Mouse (Mus musculus): ENCODE results near the gene Magi3. TPM values are rescaled to one million over a fixed set of nuclear protein-coding genes. Genes with fewer than 3 reads are reported as not detected.

Gene Magi3
- polyA plus RNA-seq, 1 experiment from 2014 or later = 6.6 TPM

DNA sequence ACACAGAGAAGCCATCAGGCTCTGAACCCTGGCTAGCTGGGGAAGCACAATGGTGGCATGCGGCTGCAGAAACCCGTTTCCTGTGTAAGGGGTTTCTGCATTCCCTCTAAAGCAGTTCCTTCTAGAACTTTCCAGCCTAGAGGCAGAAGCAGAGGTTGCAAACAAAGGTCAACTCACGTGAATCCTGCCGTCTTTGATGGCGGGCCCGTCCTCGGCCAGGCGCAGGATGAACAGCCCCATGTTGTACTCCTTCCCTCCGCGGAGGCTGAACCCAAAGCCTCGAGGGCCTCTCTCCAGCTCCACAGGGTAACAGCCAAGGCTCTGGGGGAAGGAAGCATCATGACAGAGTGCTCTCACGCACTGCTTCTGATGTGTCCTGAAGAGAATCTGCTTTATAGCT lies 200.1 kb downstream of the Magi3 start:
- 0 out of 2 replicates have a peak, but pooled peaks cover 4% of the 10 kb centered on the region for H3K36me3 ChIP-seq (ENCODE audit: control insufficient read depth, insufficient read depth, low read length)

GRCm38 (mm10) chr3:104019453-104019852 lies 200.7 kb downstream of the Magi3 start:
- Histone ChIP-seq H3K9ac (ENCODE audit: low read depth, low read length) (no peak overlapping the region), H3K4me2 (ENCODE audit: low read depth, low read length) (no peak overlapping the region), H3K4me1 (ENCODE audit: control insufficient read depth, insufficient read depth, low read length) (no peaks in the 10 kb centered on the region), H3K36me3 (ENCODE audit: control insufficient read depth, insufficient read depth, low read length) (0 out of 2 replicates have a peak, but pooled peaks cover 4% of the 10 kb centered on the region), H3K27me3 (replicated peaks; ENCODE audit: control insufficient read depth, insufficient read depth, low read length) (no peaks in the 10 kb centered on the region), H3K27ac (ENCODE audit: low read length) (no peak overlapping the region), H3K4me3 (ENCODE audit: low read length) (no peak overlapping the region), H3K9me3 (ENCODE audit: control insufficient read depth, low read length) (no peaks in the 10 kb centered on the region)
- ATAC-seq = no peak
- 56% methylated on average over 4 of the region's 4 CpGs for WGBS

More for the DNA sequence above, 200.1 kb downstream of the Magi3 start:
- no peak for ATAC-seq
- Histone ChIP-seq H3K4me3 (ENCODE audit: low read length) (no peak overlapping the region), H3K27ac (ENCODE audit: low read length) (no peak overlapping the region), H3K9me3 (ENCODE audit: control insufficient read depth, low read length) (no peaks in the 10 kb centered on the region), H3K27me3 (replicated peaks; ENCODE audit: control insufficient read depth, insufficient read depth, low read length) (no peaks in the 10 kb centered on the region), H3K4me2 (ENCODE audit: low read depth, low read length) (no peak overlapping the region), H3K9ac (ENCODE audit: low read depth, low read length) (no peak overlapping the region), H3K4me1 (ENCODE audit: control insufficient read depth, insufficient read depth, low read length) (no peaks in the 10 kb centered on the region)
- 81% methylated on average over 12 of the region's 12 CpGs for WGBS

DNA sequence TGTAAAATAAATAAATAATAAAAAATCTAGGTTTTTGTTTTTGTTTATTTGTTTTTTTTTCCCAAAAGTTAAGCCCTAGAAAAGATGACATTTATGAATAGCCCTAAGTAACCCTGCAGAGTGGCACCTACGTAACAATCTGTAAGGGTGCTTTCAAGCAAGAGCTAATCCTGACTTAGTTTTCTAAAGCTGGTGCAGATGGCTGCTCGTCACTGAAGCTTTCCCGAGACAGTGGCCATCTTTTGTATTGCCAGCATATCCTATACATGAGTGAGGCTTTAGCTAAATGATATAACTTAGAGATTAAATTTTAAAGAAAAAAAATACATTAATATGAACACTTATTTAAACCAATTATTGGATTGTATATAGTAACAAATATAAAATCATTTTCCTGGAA lies 202.2 kb downstream of the Magi3 start:
- Histone ChIP-seq H3K9ac (ENCODE audit: low read depth, low read length) (no peak overlapping the region), H3K36me3 (ENCODE audit: control insufficient read depth, insufficient read depth, low read length) (0 out of 2 replicates have a peak, but pooled peaks cover 4% of the 10 kb centered on the region), H3K4me2 (ENCODE audit: low read depth, low read length) (no peak overlapping the region), H3K4me3 (ENCODE audit: low read length) (no peak overlapping the region), H3K27ac (ENCODE audit: low read length) (no peak overlapping the region), H3K4me1 (ENCODE audit: control insufficient read depth, insufficient read depth, low read length) (no peaks in the 10 kb centered on the region), H3K9me3 (ENCODE audit: control insufficient read depth, low read length) (no peaks in the 10 kb centered on the region), H3K27me3 (replicated peaks; ENCODE audit: control insufficient read depth, insufficient read depth, low read length) (no peaks in the 10 kb centered on the region)
- 88% methylated on average over 3 of the region's 3 CpGs for WGBS
- no peak for ATAC-seq

GRCm38 (mm10) chr3:104011972-104012371 lies 208.2 kb downstream of the Magi3 start:
- no peak overlapping the region for H3K4me3 ChIP-seq (ENCODE audit: low read length)
- 89% methylated on average over 2 of the region's 2 CpGs for WGBS
- H3K27ac ChIP-seq (ENCODE audit: low read length) = no peak overlapping the region
- H3K9ac ChIP-seq (ENCODE audit: low read depth, low read length) = no peak overlapping the region
- H3K36me3 ChIP-seq (ENCODE audit: control insufficient read depth, insufficient read depth, low read length) = peaks cover 7% of the 10 kb centered on the region; the same call in 1 of the 2 replicates
- H3K27me3 ChIP-seq (replicated peaks; ENCODE audit: control insufficient read depth, insufficient read depth, low read length) = no peaks in the 10 kb centered on the region
- no peak overlapping the region for H3K4me2 ChIP-seq (ENCODE audit: low read depth, low read length)
- no peaks in the 10 kb centered on the region for H3K9me3 ChIP-seq (ENCODE audit: control insufficient read depth, low read length)
- ATAC-seq = no peak
- no peaks in the 10 kb centered on the region for H3K4me1 ChIP-seq (ENCODE audit: control insufficient read depth, insufficient read depth, low read length)

GRCm38 (mm10) chr3:104009924-104010662 lies 210.1 kb downstream of the Magi3 start:
- peaks cover 14% of the 10 kb centered on the region for H3K36me3 ChIP-seq (ENCODE audit: control insufficient read depth, insufficient read depth, low read length)
- H3K27ac ChIP-seq (ENCODE audit: low read length) = no peak overlapping the region
- no peak overlapping the region for H3K4me3 ChIP-seq (ENCODE audit: low read length)
- H3K9ac ChIP-seq (ENCODE audit: low read depth, low read length) = no peak overlapping the region
- H3K4me1 ChIP-seq (ENCODE audit: control insufficient read depth, insufficient read depth, low read length) = no peaks in the 10 kb centered on the region
- no peaks in the 10 kb centered on the region for H3K27me3 ChIP-seq (replicated peaks; ENCODE audit: control insufficient read depth, insufficient read depth, low read length)
- no peak for ATAC-seq
- no peaks in the 10 kb centered on the region for H3K9me3 ChIP-seq (ENCODE audit: control insufficient read depth, low read length)
- H3K4me2 ChIP-seq (ENCODE audit: low read depth, low read length) = no peak overlapping the region
- 93% methylated on average over 5 of the region's 5 CpGs for WGBS

DNA sequence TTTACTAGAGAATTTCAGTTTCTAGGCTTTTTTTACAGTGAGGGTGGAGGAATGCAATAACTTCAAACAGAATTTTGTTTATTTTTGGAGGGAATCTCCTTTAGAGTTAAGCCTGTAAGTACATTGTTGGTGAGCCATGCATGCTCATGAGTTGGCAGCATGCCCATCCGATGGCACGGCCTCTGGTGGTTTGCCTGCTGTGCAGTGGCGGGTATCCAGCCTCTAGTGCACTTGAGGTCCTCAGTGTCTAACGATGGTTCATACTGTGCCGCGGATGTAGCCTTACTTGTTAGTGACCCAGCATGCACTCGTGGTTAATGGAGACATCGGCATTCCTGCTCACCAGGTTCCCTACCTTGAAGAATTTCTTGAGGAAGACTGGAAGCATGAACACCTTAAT lies 212.7 kb downstream of the Magi3 start:
- H3K9ac ChIP-seq (ENCODE audit: low read depth, low read length) = no peak overlapping the region
- 86% methylated on average over 8 of the region's 8 CpGs for WGBS

DNA sequence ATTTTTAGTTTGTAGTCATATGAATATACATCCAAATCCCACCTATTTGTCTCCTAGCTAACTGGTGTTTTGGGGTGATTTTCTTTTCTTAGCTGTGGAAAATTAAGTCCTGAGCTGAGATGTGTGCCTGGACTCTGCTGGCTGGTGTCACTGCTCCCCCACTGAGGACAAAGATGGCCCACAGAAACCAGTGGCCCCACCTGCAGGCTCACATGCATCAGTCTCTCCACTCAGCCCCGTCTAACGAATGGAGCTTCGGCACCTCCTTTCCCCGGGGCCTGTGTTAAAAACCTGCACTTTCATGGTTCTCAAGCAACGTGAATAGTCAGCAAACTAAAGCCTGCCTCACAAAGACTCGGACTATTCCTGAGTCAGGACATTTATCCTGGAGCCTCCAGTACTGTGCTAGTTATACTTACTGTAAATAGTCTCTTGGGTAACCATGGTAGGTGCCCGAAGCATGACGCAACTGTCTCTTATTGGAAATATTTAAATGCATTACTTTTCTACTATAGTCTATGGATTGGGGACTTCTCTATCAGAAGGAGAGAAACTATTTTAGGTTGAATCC lies 213.2 kb downstream of the Magi3 start:
- Histone ChIP-seq H3K27ac (ENCODE audit: low read length) (no peak overlapping the region), H3K4me3 (ENCODE audit: low read length) (no peak overlapping the region), H3K9ac (ENCODE audit: low read depth, low read length) (no peak overlapping the region), H3K36me3 (ENCODE audit: control insufficient read depth, insufficient read depth, low read length) (peaks cover 15% of the 10 kb centered on the region), H3K4me2 (ENCODE audit: low read depth, low read length) (no peak overlapping the region), H3K27me3 (replicated peaks; ENCODE audit: control insufficient read depth, insufficient read depth, low read length) (no peaks in the 10 kb centered on the region), H3K9me3 (ENCODE audit: control insufficient read depth, low read length) (no peaks in the 10 kb centered on the region), H3K4me1 (ENCODE audit: control insufficient read depth, insufficient read depth, low read length) (no peaks in the 10 kb centered on the region)
- no peak for ATAC-seq
- WGBS = 88% methylated on average over 8 of the region's 8 CpGs

More for the DNA sequence above, 212.7 kb downstream of the Magi3 start:
- no peaks in the 10 kb centered on the region for H3K27me3 ChIP-seq (replicated peaks; ENCODE audit: control insufficient read depth, insufficient read depth, low read length)
- no peak overlapping the region for H3K4me3 ChIP-seq (ENCODE audit: low read length)
- no peak for ATAC-seq
- no peaks in the 10 kb centered on the region for H3K9me3 ChIP-seq (ENCODE audit: control insufficient read depth, low read length)
- no peak overlapping the region for H3K4me2 ChIP-seq (ENCODE audit: low read depth, low read length)
- no peaks in the 10 kb centered on the region for H3K4me1 ChIP-seq (ENCODE audit: control insufficient read depth, insufficient read depth, low read length)
- H3K36me3 ChIP-seq (ENCODE audit: control insufficient read depth, insufficient read depth, low read length) = peaks cover 15% of the 10 kb centered on the region
- H3K27ac ChIP-seq (ENCODE audit: low read length) = no peak overlapping the region

DNA sequence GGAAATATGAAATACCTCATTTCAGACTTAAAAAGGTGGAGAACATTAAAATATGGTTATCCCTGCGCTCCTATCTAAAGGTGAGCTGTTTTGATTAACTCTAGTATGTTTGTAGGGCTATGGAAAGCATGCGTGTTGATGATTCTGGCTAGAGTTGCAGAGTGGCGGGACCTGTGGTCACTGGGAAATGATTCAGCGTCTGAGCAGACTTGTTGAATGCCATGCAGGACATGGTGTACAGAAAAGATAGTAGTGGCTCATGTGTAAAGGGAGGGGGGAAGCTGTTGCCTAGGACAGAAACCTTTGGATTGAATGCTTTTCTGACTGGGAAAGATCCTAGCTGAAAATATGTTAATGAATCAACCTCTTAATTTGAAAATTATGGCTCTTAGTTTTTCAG lies 221.4 kb downstream of the Magi3 start:
- no peaks in the 10 kb centered on the region for H3K4me1 ChIP-seq (ENCODE audit: control insufficient read depth, insufficient read depth, low read length)
- H3K9ac ChIP-seq (ENCODE audit: low read depth, low read length) = no peak overlapping the region
- H3K9me3 ChIP-seq (ENCODE audit: control insufficient read depth, low read length) = no peaks in the 10 kb centered on the region
- no peak overlapping the region for H3K4me3 ChIP-seq (ENCODE audit: low read length)
- no peak for ATAC-seq
- H3K4me2 ChIP-seq (ENCODE audit: low read depth, low read length) = no peak overlapping the region
- WGBS = 95% methylated on average over 4 of the region's 4 CpGs
- H3K27ac ChIP-seq (ENCODE audit: low read length) = no peak overlapping the region
- H3K36me3 ChIP-seq (ENCODE audit: control insufficient read depth, insufficient read depth, low read length) = no peaks in the 10 kb centered on the region
- no peaks in the 10 kb centered on the region for H3K27me3 ChIP-seq (replicated peaks; ENCODE audit: control insufficient read depth, insufficient read depth, low read length)

GRCm38 (mm10) chr3:103991271-103991670 lies 228.9 kb downstream of the Magi3 start:
- Histone ChIP-seq H3K4me1 (ENCODE audit: control insufficient read depth, insufficient read depth, low read length) (no peaks in the 10 kb centered on the region), H3K27me3 (replicated peaks; ENCODE audit: control insufficient read depth, insufficient read depth, low read length) (no peaks in the 10 kb centered on the region), H3K27ac (ENCODE audit: low read length) (no peak overlapping the region), H3K9me3 (ENCODE audit: control insufficient read depth, low read length) (no peaks in the 10 kb centered on the region), H3K4me3 (ENCODE audit: low read length) (no peak overlapping the region), H3K9ac (ENCODE audit: low read depth, low read length) (no peak overlapping the region), H3K4me2 (ENCODE audit: low read depth, low read length) (no peak overlapping the region), H3K36me3 (ENCODE audit: control insufficient read depth, insufficient read depth, low read length) (0 out of 2 replicates have a peak, but pooled peaks cover 3% of the 10 kb centered on the region)
- WGBS = 90% methylated on average over 3 of the region's 3 CpGs
- ATAC-seq = no peak

Data from intestine, embryonic 16.5 days (tissue).